Mouse (Mus musculus): ENCODE data around the gene Olfr1371.
"Not testable (repeated sequence)": the region's sequence is repeated elsewhere in the genome, so short reads cannot be mapped to it uniquely, and the experiment has no call there.

Gene Olfr1371

GRCm38 (mm10) chr11:52225986-52226599, 12.3 kb upstream of the Olfr1371 start:
- DNase-seq (ENCODE audit: low spot score in 2 of 2): no peak

GRCm38 (mm10) chr11:52223968-52224682, 10.3 kb upstream of the Olfr1371 start:
- no peak for DNase-seq (ENCODE audit: low spot score in 2 of 2)

DNA sequence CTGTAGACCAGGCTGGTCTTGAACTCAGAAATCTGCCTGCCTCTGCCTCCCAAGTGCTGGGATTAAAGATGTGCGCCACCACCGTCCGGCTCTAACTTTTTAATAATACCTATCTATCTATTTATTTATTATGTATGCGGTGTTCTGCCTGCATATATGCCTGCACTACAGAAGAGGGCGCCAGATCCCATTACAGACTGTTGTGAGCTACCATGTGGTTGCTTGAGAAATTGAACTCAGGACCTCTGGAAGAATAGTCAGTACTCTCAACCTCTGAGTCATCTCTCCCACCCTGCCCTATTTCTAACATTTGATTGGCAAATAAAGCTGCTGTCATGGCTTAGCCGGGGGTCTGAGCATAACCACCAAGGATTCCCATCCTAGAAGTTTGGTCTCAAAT, 9.1 kb upstream of the Olfr1371 start:
- DNase-seq (ENCODE audit: low spot score in 2 of 2): no peak

GRCm38 (mm10) chr11:52221921-52222320, 8.1 kb upstream of the Olfr1371 start:
- DNase-seq (ENCODE audit: low spot score in 2 of 2): not testable (repeated sequence)

GRCm38 (mm10) chr11:52220282-52220681, 6.5 kb upstream of the Olfr1371 start:
- DNase-seq (ENCODE audit: low spot score in 2 of 2): peak; percentile 56 to 66

GRCm38 (mm10) chr11:52196496-52197023, 17.2 kb downstream of the Olfr1371 start:
- DNase-seq (ENCODE audit: low spot score in 2 of 2): not testable (repeated sequence)

- not testable (repeated sequence) for DNase-seq (ENCODE audit: low spot score in 2 of 2)
These were observed 33.1 kb downstream of the Olfr1371 start for GRCm38 (mm10) chr11:52180651-52181050.

DNA sequence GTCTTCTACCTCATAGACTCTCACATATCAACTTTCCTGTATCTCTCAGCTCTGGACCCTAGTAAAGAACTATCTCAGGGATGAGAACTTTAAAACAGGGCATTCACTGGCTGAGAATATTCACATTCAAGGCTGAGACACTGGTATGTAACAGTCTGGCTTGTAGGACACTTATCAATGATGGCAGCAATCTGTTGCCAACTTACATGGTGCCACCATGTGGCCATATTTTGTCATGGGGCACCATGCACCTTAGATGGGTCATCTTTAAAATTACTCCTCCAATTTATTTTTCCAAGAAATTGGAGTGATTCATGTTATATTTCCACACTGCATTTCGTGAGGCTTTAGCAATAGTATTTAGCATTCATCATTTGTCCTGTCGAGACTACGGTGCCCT, 33.9 kb downstream of the Olfr1371 start:
- not testable (repeated sequence) for DNase-seq (ENCODE audit: low spot score in 2 of 2)

- DNase-seq (ENCODE audit: low spot score in 2 of 2): no peak
These were observed 45.3 kb downstream of the Olfr1371 start for GRCm38 (mm10) chr11:52168461-52168860.

DNA sequence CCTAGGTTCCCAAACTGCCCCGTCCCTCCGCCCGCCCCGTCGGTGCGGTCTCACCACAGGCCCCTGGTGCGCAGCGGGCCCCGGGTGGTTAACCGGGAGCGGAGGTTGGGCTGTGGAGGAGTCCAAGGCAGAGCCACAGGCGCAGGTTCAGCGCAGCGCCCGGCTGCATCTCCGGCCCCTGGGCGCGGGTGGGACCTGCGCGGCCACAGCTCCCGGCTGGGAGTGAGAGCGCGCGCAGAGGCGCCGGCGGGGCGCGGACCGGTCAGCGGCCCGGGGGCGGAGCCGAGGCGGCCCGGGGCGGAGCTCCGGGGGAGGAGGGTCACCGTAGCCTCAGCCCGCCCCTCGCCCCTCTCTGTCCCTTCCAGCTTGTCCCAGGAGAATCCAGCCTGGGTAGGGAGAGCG, 45.9 kb downstream of the Olfr1371 start:
- not testable (repeated sequence) for DNase-seq (ENCODE audit: low spot score in 2 of 2)

DNA sequence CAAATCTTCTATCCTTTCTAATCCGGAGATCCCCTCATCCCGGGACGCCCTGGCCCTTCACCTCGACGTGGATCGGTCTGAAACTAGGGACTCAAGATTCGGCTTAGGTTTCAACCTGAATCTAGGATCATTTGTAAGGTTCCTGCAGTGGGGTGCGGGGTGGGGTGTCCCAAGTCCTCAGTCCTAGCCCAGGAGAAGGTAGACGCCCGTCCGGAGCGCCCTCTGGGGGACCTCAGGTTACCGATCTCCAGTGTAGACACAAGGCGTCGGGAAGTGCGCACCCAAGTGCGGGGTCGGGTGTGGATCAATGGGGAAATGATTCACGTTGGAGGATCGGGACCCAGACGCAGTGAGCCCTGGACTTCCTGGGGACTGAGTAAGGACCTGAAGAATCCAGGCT, 46.7 kb downstream of the Olfr1371 start:
- DNase-seq (ENCODE audit: low spot score in 2 of 2): no peak

DNA sequence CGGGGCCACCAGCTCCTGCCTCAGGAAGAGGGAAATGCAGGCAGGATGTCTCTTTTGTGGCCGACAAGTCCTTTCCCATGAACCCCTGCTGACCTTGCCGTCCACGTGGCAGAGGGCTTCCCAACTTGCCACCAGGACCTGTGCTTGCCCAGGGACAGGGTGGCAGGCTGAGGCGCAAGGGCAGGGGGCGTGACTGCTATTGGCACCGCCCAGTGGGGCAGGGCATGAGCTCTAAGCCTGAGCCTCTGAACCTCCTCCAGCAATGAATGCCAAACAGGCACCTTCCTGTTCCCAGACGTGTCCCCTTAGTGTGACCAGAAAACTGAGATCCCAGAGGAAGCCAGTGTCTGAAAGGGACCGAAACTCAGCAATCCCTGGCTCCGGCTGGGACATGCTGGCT, 49.9 kb downstream of the Olfr1371 start:
- no peak for DNase-seq (ENCODE audit: low spot score in 2 of 2)
